Comparison of ENCODE assay signal across 15 mouse cellular contexts in genomic region chr16:86586044-86586443, GRCm38 (mm10).
A peak's percentile ranks its signal among the peaks of the same experiment; 100 is the strongest.
DNase-seq lines count a peak whose midpoint lies in the region; ATAC-seq and TF ChIP-seq lines count a peak whose summit lies in the region.
"Had no signal": no experiment of that assay in that cellular context is flagged by ENCODE, and none has a peak within 500 bp of the region (broad histone marks: within the 10 kb centered on the region; RNA-seq: fewer than 3 reads in every experiment).

No protein-coding gene starts in this region.

- H3K4me3 ChIP-seq in embryonic facial prominence, embryonic 14.5 days (ENCODE audit: low read depth, low read length), result no peak overlapping the region
- H3K4me3 ChIP-seq in embryonic facial prominence, embryonic 10.5 days, result no peak overlapping the region
- H3K4me3 ChIP-seq in limb, embryonic 14.5 days (replicated peaks; ENCODE audit: low read length), result no peak overlapping the region
- no peak overlapping the region for H3K4me3 ChIP-seq in limb, embryonic 10.5 days
- H3K4me3 ChIP-seq: embryonic facial prominence, embryonic 13.5 days; lung, embryonic 15.5 days; neural tube, embryonic 12.5 days had no signal

- H3K27me3 ChIP-seq in embryonic facial prominence, embryonic 14.5 days (replicated peaks; ENCODE audit: control insufficient read depth, insufficient read depth, low read length), result no peaks in the 10 kb centered on the region
- no peaks in the 10 kb centered on the region for H3K27me3 ChIP-seq in embryonic facial prominence, embryonic 10.5 days (replicated peaks; ENCODE audit: low read depth, poor library complexity, severe bottlenecking)
- H3K27me3 ChIP-seq in limb, embryonic 14.5 days (ENCODE audit: control insufficient read depth, insufficient read depth, low read length), result no peaks in the 10 kb centered on the region
- no peaks in the 10 kb centered on the region for H3K27me3 ChIP-seq in limb, embryonic 10.5 days (ENCODE audit: low read depth, poor library complexity, severe bottlenecking)
- H3K27me3 ChIP-seq: embryonic facial prominence, embryonic 13.5 days; lung, embryonic 15.5 days; neural tube, embryonic 12.5 days had no signal

- no peak overlapping the region for H3K27ac ChIP-seq in embryonic facial prominence, embryonic 14.5 days (replicated peaks; ENCODE audit: low read depth, low read length)
- no peak overlapping the region for H3K27ac ChIP-seq in embryonic facial prominence, embryonic 10.5 days (replicated peaks)
- H3K27ac ChIP-seq in limb, embryonic 14.5 days (replicated peaks; ENCODE audit: low read depth, low read length), result no peak overlapping the region
- H3K27ac ChIP-seq in limb, embryonic 10.5 days, result no peak overlapping the region
- H3K27ac ChIP-seq: embryonic facial prominence, embryonic 13.5 days; lung, embryonic 15.5 days; neural tube, embryonic 12.5 days had no signal

- H3K36me3 ChIP-seq in embryonic facial prominence, embryonic 14.5 days (ENCODE audit: control insufficient read depth, insufficient read depth, low read length), result no peaks in the 10 kb centered on the region
- no peaks in the 10 kb centered on the region for H3K36me3 ChIP-seq in embryonic facial prominence, embryonic 10.5 days (replicated peaks)
- no peaks in the 10 kb centered on the region for H3K36me3 ChIP-seq in limb, embryonic 14.5 days (ENCODE audit: control insufficient read depth, insufficient read depth, low read length)
- no peaks in the 10 kb centered on the region for H3K36me3 ChIP-seq in limb, embryonic 10.5 days
- H3K36me3 ChIP-seq: embryonic facial prominence, embryonic 13.5 days; lung, embryonic 15.5 days; neural tube, embryonic 12.5 days had no signal

- H3K9me3 ChIP-seq in embryonic facial prominence, embryonic 14.5 days (ENCODE audit: control insufficient read depth, low read length), result no peaks in the 10 kb centered on the region
- no peaks in the 10 kb centered on the region for H3K9me3 ChIP-seq in embryonic facial prominence, embryonic 10.5 days
- H3K9me3 ChIP-seq in limb, embryonic 14.5 days (ENCODE audit: control insufficient read depth, low read length), result no peaks in the 10 kb centered on the region
- no peaks in the 10 kb centered on the region for H3K9me3 ChIP-seq in limb, embryonic 10.5 days (replicated peaks)
- H3K9me3 ChIP-seq: embryonic facial prominence, embryonic 13.5 days; lung, embryonic 15.5 days; neural tube, embryonic 12.5 days had no signal

- no peak overlapping the region for H3K4me2 ChIP-seq in embryonic facial prominence, embryonic 14.5 days (ENCODE audit: low read depth, low read length)
- no peak overlapping the region for H3K4me2 ChIP-seq in limb, embryonic 14.5 days (replicated peaks; ENCODE audit: low read depth, low read length, severe bottlenecking)
- H3K4me2 ChIP-seq: embryonic facial prominence, embryonic 13.5 days; lung, embryonic 15.5 days; neural tube, embryonic 12.5 days had no signal

- H3K4me1 ChIP-seq in embryonic facial prominence, embryonic 14.5 days (ENCODE audit: control insufficient read depth, insufficient read depth, low read length), result no peaks in the 10 kb centered on the region
- no peaks in the 10 kb centered on the region for H3K4me1 ChIP-seq in embryonic facial prominence, embryonic 10.5 days
- no peaks in the 10 kb centered on the region for H3K4me1 ChIP-seq in limb, embryonic 14.5 days (ENCODE audit: control insufficient read depth, insufficient read depth, low read length)
- H3K4me1 ChIP-seq in limb, embryonic 10.5 days, result no peaks in the 10 kb centered on the region
- H3K4me1 ChIP-seq: embryonic facial prominence, embryonic 13.5 days; lung, embryonic 15.5 days; neural tube, embryonic 12.5 days had no signal

- TF ChIP-seq POLR2A in limb, embryonic 14.5 days (IDR thresholded peaks at IDR 0.05; ENCODE audit: borderline replicate concordance, extremely low read depth, insufficient read depth, insufficient read length), result no peak

- peak; percentile 51 for DNase-seq in embryonic facial prominence, embryonic 14.5 days (ENCODE audit: low spot score)
- DNase-seq in embryonic facial prominence, embryonic 10.5 days (ENCODE audit: low spot score), result no peak
- DNase-seq in limb, embryonic 14.5 days (ENCODE audit: low spot score), result peak; percentile 26
- no peak for DNase-seq in limb, embryonic 10.5 days (ENCODE audit: low spot score)
- DNase-seq in fibroblast of lung, adult 2 months (ENCODE audit: low read depth), result peak; percentile 95
- peak; percentile 59 for DNase-seq in lung, postnatal 14 days
- no peak for DNase-seq in kidney, postnatal 14 days
- DNase-seq: cerebellum, adult 9-11 months; kidney, postnatal 10 days; left cerebral cortex, postnatal 4 days; midbrain, embryonic 14.5 days had no signal

- no peak for ATAC-seq in embryonic facial prominence, embryonic 14.5 days (ENCODE audit: low read depth)
- no peak for ATAC-seq in limb, embryonic 14.5 days (ENCODE audit: low FRiP score, low read depth)
- no peak for ATAC-seq in erythroid progenitor cell, adult 5-6 weeks (replicated peaks; ENCODE audit: low FRiP score, poor library complexity, severe bottlenecking)

- 74% methylated on average over 4 of the region's 4 CpGs for WGBS in embryonic facial prominence, embryonic 14.5 days
- WGBS in embryonic facial prominence, embryonic 10.5 days, result 92% methylated on average over 4 of the region's 4 CpGs
- 73% methylated on average over 4 of the region's 4 CpGs for WGBS in limb, embryonic 14.5 days
- 87% methylated on average over 4 of the region's 4 CpGs for WGBS in limb, embryonic 10.5 days

- H3K9ac ChIP-seq in embryonic facial prominence, embryonic 14.5 days (ENCODE audit: low read depth, low read length), result no peak overlapping the region
- no peak overlapping the region for H3K9ac ChIP-seq in limb, embryonic 14.5 days (ENCODE audit: low read depth, low read length, severe bottlenecking)
- H3K9ac ChIP-seq: embryonic facial prominence, embryonic 13.5 days; lung, embryonic 15.5 days; neural tube, embryonic 12.5 days had no signal

Comparison
In these comparisons a context has a peak if more than half of its experiments do, and no peak if none do; other contexts are left out.
1. DNase-seq: peak in embryonic facial prominence, embryonic 14.5 days (single experiment), limb, embryonic 14.5 days (single experiment), fibroblast of lung, adult 2 months (single experiment) and lung, postnatal 14 days (single experiment); none in embryonic facial prominence, embryonic 10.5 days (single experiment), limb, embryonic 10.5 days (single experiment) and kidney, postnatal 14 days (single experiment).